Mouse (Mus musculus): ENCODE measurements around the gene Ndufa11.

Gene Ndufa11

DNA sequence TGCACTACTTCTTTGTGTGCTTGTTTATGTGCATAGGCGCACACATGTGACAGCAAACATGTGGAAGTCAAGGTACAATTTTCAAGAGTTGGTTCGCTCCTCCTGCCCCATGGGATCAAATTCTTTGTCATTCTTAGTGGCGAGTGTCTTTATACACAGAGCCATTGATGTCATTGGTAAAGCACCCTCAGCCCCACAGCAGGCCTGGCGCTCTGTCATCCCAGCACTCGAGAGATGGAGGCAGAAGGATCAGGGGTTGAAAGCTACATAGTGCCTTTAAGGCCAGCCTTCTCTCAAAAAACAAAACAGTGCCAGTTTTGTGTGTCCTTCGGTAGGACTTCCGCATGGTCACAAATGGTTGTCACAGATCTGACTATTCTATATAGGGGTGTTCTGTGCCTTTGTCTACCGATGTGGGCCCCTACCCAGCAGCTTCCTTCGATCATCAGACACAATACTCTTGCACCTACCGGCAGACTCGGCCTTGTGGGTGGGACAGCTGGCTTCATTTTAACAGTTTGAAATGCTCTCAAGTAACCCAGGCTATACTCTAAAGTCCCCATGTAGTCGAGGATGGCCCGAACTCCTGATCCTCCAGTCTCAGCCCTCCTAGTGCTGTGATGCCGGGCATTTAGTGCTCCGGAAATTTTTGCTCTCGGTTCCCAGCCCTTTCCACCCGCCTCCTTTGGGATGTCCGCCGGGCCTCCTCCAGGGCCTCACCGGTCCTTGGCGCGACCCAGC is 1.5 kb upstream of the Ndufa11 start:
- no peak for DNase-seq (ENCODE audit: low read depth, low spot score)

DNA sequence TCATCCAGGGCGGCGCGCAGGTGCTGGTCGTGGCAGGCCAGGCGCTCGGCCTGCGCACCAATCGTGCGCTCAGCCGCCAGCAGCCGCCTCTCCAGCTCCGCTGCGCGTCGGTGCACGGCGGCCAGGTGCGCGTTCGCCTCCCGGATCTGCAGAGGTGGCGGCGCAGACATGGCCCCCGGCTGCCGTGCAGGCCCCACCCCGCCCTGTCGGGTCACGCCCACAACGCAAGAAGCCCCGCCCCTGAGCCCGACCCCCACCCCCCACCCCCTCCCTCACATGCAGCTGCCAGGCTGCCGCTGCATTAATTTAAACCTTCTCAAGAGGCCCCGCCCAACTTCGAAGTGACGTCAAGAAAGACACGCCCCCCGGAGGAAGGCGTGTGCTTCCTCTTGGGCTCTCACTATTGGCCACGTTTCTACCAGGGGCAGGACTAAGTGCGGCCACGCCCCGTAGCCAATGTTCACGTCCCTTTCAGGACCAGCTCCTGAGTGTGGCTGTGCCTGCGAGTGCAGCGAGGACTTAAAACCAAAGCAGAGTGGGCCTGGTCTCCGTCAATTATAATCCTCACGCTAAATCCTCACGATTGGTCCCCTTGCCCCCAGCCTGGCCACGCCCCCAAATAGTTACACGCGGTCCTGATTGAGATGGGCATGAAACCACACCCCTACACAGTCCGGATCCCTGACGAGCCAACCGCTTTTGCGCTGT is 758 bp upstream of the Ndufa11 start:
- peak; percentile 99 for DNase-seq (ENCODE audit: low read depth, low spot score)

DNA sequence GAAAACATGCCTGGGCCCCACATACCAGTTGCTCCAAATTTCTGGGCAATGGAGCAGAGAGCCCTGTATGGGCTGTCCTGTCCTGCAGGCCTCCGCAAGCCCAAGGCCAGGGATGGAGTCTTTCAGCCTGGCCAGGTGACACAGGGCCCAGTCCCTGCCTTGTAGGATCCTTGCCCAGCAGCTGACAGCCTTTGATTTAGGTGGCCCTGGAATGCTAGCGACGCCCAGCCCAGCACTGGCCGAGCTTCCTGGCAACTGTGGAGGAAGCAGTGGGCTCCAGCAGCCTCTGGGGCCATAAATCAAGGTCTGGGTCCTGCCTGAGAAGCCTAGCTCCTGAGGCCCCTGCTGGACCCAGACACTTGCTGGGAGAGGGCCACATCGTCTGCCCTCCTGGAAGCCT is 4.9 kb downstream of the Ndufa11 start:
- no peak for DNase-seq (ENCODE audit: low read depth, low spot score)

DNA sequence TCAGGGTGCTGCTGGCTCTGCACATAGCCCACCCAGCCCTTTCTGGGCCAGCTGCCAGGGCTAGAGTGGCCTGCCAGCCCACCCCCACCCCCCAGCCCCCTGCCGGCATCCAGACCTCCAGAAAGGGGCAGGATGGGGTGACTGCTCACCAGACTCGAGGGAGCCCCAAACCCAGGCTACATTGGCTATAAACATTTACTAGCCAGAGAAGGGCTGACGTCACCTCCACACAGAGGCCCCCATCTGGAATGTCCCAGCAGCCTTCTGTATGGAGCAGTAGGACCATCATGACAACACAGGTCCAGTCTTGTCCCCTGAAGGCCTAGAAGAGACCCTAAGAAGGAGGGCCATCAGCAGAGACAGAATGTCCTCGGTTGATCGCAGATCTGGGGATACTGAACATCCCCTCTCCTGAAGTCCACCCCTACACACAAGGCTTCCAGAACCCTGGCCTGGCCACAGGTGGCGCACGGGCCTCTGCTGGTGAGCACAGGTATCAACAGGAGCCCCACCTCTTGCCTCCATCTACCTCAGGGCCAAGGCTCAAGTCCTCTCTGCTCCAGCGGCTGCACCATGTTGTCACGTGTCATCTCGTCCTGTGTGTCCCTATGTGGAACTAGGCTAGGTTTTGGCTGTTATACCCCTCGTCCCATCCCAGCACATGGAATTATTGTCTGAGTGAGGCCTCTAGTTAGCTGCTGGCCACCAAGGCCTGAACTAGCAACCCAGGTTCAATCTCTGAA is 6.0 kb downstream of the Ndufa11 start:
- peak; percentile 59 for DNase-seq (ENCODE audit: low read depth, low spot score)

DNA sequence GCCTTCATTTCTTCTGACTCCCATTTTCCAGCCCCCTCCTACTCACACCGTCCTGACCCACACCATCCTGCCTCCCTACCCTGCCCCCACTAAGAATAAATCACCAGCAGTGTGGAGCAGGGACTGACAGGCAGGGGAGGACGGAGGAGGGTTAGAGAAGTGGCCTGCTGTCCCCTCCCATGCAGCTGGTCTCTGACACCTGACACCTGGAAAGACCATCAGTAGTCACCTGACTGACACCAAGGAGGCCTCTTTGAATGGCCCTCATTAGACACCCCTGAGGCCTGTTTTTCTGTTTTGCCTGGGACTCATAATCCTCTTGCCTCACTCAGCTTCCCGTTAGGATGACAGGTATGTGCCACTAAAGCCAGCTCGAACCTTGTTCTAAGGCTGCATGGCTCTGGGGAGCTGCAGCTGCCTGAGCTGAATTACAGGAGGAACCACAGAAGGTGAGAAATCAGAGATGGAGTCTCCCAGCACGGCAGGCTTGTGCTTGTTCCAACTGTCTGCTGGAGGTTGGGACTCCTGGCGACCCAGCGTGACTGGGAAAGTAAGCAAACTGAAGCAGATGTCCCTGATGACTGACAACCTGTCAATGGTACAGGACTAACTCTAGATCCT is 9.6 kb downstream of the Ndufa11 start:
- DNase-seq (ENCODE audit: low read depth, low spot score) = no peak

DNA sequence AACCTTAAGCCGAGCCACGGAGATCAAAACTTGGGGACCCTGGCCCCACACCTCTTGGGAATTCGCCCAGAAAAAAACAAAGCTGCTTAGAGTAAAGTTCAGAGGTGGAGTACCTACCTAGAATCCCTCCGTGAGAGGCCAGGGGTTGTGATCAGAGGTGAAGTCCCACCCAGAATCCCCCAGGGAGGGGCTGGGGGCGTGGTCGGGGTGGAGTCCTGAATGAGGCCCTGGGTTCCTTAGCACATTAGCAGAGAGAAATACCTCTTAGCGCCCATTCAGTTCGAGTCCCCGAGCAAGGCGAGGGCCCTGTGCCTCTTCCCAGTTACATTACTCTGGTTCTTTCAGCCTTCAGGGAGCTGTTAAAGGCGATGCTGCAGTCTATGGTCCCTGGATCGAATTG is 10.1 kb downstream of the Ndufa11 start:
- peak; percentile 88 for DNase-seq (ENCODE audit: low read depth, low spot score)

DNA sequence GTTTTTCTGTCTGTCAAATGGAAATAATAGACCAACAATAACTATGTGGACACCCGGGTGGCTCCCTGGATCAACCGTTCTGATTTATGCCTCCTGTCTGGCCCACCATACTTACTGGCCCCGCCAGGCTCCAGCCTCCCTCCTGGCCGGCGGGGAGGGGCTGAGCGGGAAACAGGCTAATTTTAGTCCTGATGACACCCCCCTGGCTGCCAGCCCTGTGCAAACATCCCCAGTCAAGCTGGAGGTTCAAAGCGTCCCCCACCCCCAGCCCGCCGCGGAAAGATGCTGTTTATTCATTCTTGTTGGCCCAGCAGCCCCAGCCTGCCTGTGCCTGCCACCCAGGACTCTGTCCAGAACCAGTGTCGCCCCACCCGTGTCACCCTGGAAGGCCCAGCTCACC is 10.6 kb downstream of the Ndufa11 start:
- peak; percentile 30 for DNase-seq (ENCODE audit: low read depth, low spot score)

DNA sequence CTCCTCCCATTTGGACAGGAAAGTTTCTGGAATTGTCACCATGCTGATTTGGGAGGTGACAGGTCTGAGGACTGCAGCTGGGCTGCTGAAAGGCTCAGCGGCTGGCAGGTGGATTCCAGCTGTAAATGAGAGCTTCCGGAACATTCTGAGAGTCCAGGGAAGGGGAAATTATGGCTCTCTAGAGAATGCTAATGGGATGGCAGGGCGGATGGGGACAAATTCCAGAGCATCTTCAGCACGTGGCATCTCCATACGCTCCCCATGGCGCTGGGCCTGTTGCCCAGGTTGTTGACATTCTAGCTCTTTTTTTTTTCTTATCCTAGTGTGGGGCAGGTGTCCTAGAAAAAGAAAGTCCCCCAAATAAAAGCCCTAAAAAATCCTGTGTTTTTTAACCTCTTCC is 11.6 kb downstream of the Ndufa11 start:
- peak; percentile 74 for DNase-seq (ENCODE audit: low read depth, low spot score)

DNA sequence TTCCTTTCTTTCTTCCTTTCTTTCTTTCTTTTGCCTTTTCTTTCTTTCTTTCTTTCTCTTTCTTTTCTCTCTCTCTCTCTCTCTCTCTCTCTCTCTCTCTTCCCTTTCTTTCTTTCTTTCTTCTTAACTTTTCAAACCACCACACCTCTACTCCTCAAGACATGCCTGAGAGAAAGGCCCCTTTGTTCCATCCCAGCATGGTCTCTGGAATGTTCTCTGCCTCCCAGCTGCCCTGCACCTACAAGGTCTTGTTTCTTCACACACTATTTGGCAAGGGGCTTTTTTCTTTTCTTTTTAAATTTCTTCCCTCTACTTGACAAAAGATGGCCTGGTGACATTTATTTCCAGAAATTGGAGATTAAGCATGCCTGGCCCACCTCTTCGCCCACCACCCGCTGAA is 12.1 kb downstream of the Ndufa11 start:
- peak; percentile 86 for DNase-seq (ENCODE audit: low read depth, low spot score)

DNA sequence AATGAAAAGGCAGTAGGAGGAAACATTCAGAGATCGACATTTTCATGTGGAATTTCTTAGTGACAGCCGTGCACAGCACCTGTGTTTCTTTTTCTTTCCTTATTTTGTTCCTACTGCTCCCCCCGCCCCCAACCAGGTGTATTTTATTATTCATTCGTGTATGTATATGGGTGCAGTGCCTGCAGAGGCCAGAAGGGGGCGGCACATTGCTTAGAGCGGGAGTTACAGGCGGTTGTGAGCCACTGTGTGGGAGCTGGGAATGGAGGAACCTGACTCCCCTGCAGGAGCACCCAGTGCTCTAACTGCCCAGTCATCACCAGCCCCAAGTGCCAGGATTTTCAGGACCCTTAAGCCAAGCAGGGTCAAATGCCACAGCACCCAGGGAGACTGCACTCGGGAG is 19.0 kb downstream of the Ndufa11 start:
- peak; percentile 83 for DNase-seq (ENCODE audit: low read depth, low spot score)

DNA sequence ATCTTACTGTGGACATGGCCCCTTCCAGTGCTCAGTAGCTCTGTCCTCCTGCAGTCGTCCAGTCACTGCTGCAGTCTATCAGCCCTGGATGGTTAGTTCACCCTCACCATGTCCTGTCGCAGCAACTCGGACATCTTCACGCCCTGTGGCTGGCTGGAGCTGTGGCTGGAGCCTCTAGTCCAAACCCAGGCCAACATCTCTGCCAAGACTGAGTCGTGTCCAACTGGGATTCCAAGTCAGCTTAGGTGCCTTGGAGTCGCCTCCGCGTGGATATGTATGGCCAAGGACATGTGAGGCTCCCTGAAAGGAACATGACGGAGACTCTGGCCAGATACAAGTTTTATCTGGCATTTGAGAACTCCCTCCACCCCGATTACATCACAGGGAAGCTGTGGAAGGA is 20.7 kb downstream of the Ndufa11 start:
- no peak for DNase-seq (ENCODE audit: low read depth, low spot score)

DNA sequence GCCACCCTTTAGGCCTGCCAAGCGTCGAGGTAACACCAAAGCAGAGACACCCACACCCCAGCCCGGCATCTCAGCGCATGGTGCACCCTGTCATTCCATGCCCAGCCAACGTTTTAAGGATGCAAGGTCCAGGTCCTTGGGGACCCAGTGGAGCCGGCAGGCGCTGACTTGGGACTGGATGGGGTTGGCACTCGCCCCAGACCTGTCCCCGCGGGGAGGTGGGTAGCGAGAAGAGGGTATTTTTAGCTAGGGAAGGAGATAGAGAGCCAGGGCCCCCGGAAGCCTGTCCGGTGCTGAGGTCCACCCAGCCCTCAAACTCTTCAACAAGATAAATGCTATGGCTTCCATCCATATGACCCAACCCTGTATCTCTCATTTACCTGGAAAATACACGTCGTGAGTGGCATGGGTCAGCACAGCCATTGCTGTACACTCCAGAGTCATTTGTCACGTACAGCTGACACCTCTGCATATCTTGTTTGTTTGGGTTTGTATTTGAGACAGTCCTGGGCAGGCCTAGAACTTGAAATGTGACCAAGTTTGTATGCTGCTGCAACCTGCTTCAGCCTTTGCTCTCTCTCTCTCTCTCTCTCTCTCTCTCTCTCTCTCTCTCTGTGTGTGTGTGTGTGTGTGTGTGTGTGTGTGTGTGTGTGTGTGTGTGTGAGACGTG is 22.7 kb downstream of the Ndufa11 start:
- no peak for DNase-seq (ENCODE audit: low read depth, low spot score)

DNA sequence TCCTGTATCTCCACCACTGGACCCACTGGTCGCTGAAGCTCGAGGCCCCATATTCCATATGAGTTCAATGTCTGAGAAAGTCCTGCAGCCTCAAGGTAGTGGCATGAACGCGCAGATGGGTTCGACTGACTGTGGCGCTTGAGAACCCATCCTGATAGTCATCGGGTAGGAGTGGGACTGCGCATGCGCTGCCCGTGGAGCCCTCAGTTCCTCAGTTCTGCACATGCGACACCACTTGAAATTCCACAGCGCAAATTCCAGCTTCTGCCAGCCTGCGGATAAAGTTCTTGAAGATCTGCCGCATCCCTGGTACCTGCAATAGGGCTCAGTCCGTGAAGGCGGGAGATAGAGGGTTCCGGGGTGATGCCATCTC is 23.2 kb downstream of the Ndufa11 start:
- peak; percentile 88 for DNase-seq (ENCODE audit: low read depth, low spot score)

DNA sequence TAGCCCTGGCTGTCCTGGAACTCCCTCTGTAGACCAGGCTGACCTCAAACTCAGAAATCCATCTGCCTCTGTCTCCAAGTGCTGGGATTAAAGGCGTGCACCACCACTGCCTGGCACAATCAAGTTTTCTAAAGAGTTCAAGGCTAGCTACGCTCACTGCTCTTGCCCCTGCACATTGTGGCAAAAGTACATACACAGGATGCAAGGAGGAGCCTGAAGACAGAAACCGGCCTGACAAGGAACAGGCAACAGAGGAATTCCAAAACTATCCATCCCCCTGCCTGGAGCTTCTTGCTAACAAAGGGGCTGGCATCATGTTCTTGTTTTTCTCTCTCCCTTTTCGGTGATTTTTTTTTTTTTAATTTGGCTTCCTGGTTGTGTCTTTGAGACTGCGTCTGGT is 26.6 kb downstream of the Ndufa11 start:
- no peak for DNase-seq (ENCODE audit: low read depth, low spot score)

DNA sequence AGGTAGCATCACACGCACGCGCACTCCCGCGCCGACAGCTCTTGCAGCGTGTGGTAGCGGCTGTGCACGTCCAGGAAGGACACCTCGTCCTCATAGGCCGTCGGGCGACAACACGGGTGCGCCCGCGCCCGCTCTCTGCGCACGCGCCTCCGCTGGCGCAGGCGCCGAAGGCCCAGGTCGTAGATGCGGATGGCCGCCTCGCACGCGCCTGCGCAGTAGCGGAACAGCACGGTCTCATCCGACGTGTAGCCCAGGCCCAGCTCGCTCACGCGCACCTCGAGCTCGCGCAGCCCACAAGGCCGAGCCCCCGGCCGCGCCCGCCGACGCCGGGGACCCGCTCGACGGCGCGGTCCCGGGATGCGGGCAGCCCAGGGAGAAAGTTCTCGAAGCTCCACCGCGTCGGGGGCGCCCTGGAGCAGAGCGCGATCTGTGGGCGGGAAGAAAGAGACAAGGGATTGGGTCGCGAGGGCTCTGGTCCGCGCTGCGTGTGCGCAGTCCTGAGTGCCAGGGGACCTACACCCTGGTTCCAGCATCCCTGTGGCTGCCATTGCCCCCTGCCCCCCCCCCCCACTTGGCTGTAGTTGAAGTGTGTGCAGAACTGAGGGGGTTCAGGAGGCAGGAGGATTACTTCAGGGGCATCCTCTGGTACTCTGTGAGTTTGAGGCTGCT is 34.0 kb downstream of the Ndufa11 start:
- DNase-seq (ENCODE audit: low read depth, low spot score) = peak; percentile 92

DNA sequence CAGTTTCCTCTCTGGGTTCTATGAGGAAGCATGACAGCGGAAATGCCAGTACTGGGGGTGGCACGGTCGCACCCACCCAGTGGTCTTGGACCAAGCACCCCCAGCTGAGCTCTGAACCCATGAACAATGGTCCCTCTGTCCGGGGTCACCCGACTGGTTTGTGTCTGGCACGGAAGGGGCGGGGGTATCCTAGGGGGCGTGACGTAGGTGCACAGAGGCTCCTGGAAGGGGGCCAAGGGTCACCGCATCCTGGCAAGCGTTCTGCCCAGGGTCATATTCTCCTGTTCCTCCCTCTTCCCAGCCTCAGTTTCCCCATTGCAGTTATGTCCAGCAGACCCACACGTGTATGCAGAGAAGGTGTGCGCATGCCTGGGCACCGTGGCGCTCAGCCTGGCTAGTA is 35.9 kb downstream of the Ndufa11 start:
- no peak for DNase-seq (ENCODE audit: low read depth, low spot score)

DNA sequence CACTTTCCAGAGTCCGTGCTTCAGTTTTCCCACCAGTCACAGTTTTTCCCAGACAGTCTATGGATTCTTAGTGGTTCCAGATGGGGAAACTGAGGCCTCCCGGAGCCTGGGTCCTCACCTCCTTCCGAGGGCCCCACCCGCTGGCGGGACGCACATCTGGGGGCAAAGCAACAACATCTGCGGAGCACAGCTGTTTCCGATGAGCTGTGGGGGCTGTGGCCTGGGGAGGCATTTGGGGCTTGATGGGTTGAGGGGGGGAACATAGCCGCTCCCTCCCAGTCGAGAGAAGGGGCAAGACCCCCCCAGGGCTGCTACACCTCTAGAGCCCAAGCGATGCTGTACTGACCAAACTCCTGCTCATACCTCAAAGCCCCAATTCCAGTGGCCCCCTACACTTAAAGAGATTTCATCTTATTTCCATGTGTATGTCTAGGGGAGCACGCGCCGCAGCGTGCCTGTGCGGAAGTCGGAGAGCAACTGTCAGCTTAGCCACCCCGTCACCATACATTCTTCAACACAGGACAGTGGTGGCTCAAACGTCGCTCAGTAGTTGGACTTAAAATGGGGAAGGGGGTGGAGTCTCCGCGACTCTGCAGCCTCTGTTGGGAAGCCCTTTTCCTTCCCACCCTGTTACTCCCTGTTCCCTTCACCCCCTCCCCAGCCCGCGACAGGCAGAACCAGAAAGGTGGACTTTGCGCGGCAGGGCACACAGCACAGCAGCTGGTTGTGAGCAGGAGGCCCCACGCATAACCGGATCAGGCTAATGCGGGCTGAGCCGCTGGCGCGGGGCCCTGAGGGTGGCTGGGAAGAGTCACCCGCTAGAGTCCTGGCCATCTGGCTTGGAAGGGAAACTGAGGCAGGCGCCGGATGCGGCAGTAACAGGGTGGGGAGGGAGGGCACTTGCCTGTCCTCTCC is 37.0 kb downstream of the Ndufa11 start:
- peak; percentile 51 for DNase-seq (ENCODE audit: low read depth, low spot score)

DNA sequence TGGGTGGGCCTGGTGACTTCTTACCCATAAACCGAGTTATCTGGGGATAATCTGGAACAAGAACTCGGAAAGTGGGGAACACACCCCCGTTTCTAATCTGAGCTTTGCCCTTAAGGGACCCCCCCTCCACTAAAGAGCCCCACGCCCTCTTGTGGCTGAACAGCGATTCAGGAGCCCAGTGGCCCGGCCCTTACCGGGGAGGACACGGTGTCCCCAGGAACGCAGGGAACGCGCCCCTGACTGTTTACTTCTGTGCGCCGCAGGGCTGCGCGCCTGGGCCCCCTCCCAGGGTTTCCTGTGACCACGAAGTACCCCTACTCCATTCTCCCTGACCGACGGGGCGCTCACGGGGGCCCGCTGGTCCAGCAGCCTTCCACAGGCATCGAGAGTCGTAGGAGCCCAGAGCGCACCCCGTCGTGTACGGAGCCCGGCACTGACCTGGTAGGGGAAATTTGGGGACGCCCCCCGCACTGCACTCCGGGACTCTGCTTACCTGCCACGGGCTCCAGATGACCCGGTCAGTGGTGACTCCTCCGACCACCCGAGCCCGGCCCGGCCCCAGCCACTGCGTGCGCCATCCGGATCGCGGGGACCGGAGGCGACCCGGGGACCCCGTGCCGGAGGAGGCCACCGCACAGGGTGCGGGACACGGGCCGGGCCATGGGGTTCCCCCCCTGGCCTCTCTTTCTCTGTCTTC is 39.3 kb downstream of the Ndufa11 start:
- DNase-seq (ENCODE audit: low read depth, low spot score) = no peak

DNA sequence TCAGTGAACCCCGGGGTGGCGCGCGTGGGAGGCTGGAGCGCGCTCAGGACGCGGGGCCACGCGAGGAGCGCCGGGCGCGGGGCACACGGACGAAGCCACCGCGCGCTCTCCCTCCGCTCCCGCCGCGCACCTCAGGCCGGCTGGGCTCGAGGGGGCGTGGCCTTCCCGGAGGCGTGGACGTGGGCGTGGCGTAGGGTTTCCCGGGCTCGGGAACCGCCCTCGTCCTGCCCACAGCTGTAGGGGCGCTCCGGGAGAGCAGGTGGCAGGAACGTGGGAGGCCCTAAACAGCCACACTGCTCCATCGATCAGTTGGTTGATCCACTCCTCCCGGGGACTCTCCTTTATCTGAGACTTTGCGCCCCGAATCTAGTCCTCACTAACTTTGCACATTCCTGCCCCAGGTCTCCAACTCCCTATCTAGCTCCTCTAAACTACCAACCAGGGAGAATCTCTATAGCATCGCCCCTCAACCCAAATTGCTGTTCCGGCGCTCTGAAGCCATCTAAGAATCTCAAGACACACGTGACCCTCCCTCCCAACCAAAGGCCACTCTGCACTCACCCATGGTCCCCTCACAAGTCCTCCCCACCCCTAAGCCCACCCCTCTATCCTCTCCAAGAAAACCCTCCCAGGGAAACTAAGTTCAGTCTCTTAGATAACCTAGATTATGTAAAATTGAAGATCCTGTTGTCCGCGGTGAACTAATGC is 40.0 kb downstream of the Ndufa11 start, which contains the start of gene Nrtn:
Nrtn (minus strand) TSS at position 115 of the 708 bp plus-strand sequence.
- DNase-seq (ENCODE audit: low read depth, low spot score) = peak; percentile 87
